ENCODE assay signal across 8 mouse cellular contexts in the genomic region with DNA sequence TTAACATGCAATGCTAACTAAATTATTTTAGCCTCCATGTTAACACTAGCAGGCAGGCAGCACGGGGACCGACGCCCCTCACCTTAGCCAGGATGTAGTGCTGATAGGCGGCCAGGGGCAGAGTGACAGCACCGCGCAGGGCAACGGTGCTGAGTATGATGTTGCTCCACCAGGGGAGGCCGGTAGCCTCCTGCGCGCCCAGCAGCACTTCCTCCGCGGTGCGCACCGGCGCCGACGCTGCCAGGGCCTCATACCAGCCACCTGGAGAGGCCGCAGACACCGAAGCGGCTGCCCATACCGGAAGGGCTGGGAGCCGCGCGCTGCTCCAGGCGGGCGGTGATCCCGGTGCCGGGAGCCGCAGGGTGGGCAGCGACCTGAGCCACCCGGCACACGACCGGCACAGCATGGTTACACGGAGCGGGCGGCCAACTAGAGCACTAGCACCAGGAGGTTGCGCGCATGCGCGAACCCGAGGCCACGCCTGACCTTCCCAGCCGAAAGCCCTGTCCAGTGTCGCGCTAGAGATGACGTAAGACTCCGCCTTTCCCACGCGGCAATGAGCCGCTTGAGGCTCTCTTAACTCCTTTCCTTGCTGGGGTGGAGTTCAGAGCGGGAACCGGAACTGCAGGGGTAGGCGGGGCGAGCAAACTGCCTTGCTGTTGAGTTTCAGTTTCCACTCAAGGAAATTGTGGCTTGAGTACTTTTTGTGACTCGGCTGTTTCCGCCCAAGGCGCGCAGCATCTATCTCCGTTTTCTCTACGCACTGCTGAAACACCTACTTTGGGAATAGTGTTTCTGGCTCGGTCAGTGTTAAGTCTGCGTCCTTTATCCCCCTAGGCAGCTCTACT. TPM values are rescaled to one million over a fixed set of nuclear protein-coding genes. Genes with fewer than 3 reads are reported as not detected.
DNase-seq lines count a peak whose midpoint lies in the region; ATAC-seq and TF ChIP-seq lines count a peak whose summit lies in the region.

TSS of gene Cox18 (minus strand) at position 468 of the 848 bp plus-strand sequence.

- H3K4me1 ChIP-seq in E14TG2a.4 (replicated peaks; ENCODE audit: low read depth, low read length), result peaks cover 53% of the 10 kb centered on the region
- H3K4me1 ChIP-seq in forebrain, embryonic 12.5 days, result peaks cover 8% of the 10 kb centered on the region
- H3K4me1 ChIP-seq in heart, postnatal 0 days (ENCODE audit: control insufficient read depth, insufficient read depth), result peaks cover 7% of the 10 kb centered on the region
- peaks cover 9% of the 10 kb centered on the region for H3K4me1 ChIP-seq in liver, embryonic 16.5 days (ENCODE audit: control insufficient read depth, low read depth, low read length)
- H3K4me1 ChIP-seq in neural tube, embryonic 13.5 days (replicated peaks), result peaks cover 11% of the 10 kb centered on the region
- peaks cover 5% of the 10 kb centered on the region; the same call in 1 of the 2 replicates for H3K4me1 ChIP-seq in testis, adult 2 months (ENCODE audit: control insufficient read depth, insufficient read depth, low read length)

- H3K4me2 ChIP-seq in forebrain, embryonic 12.5 days, result peak within 1 kb of the TSS; percentile 65
- peak within 1 kb of the TSS; percentile 78 for H3K4me2 ChIP-seq in heart, postnatal 0 days (ENCODE audit: low read depth, low read length)
- H3K4me2 ChIP-seq in liver, embryonic 16.5 days (ENCODE audit: low read depth, low read length), result peak within 1 kb of the TSS; percentile 93
- H3K4me2 ChIP-seq in neural tube, embryonic 13.5 days, result peak within 1 kb of the TSS; percentile 81

- peak within 1 kb of the TSS; percentile 85 for H3K27ac ChIP-seq in forebrain, embryonic 12.5 days
- peak within 1 kb of the TSS; percentile 96 for H3K27ac ChIP-seq in heart, postnatal 0 days (ENCODE audit: low read depth)
- peak within 1 kb of the TSS; percentile 99 for H3K27ac ChIP-seq in liver, embryonic 16.5 days (ENCODE audit: low read length)
- H3K27ac ChIP-seq in neural tube, embryonic 13.5 days (replicated peaks), result peak within 1 kb of the TSS; percentile 90
- H3K27ac ChIP-seq in testis, adult 2 months (ENCODE audit: control insufficient read depth, insufficient read depth, low read depth, low read length), result peak within 1 kb of the TSS; percentile 93

- TF ChIP-seq POLR2A in testis, adult 2 months (IDR thresholded peaks at IDR 0.05; ENCODE audit: control insufficient read depth, low read depth, low read length), result peak; percentile 98

- peak; percentile 98 for ATAC-seq in forebrain, embryonic 12.5 days (ENCODE audit: low FRiP score)
- ATAC-seq in heart, postnatal 0 days (ENCODE audit: insufficient read depth, low read depth), result peak; percentile 97
- ATAC-seq in liver, embryonic 16.5 days (ENCODE audit: low read depth), result peak; percentile 96
- peak; percentile 98 for ATAC-seq in neural tube, embryonic 13.5 days (ENCODE audit: low read depth)

- peak; percentile 20; the same call in 1 of the 2 replicates for TF ChIP-seq EP300 in heart, postnatal 0 days (IDR thresholded peaks at IDR 0.05; ENCODE audit: low read depth)

- TF ChIP-seq CTCF in E14TG2a.4 (conservative IDR thresholded peaks at IDR 0.05; ENCODE audit: low read length), result no peak
- no peak; the same call in 1 of the 2 replicates for TF ChIP-seq CTCF in heart, postnatal 0 days (IDR thresholded peaks at IDR 0.05; ENCODE audit: low read depth)
- no peak for TF ChIP-seq CTCF in testis, adult 2 months (IDR thresholded peaks at IDR 0.05; ENCODE audit: control insufficient read depth, insufficient read depth, insufficient replicate concordance, low read depth, low read length)

- H3K27me3 ChIP-seq in E14TG2a.4 (ENCODE audit: insufficient read depth, low read length), result no peaks in the 10 kb centered on the region
- no peaks in the 10 kb centered on the region for H3K27me3 ChIP-seq in forebrain, embryonic 12.5 days
- no peaks in the 10 kb centered on the region for H3K27me3 ChIP-seq in heart, postnatal 0 days (ENCODE audit: control insufficient read depth, insufficient read depth, low read length)
- no peaks in the 10 kb centered on the region for H3K27me3 ChIP-seq in liver, embryonic 16.5 days (ENCODE audit: control insufficient read depth, insufficient read depth, low read depth, low read length)
- H3K27me3 ChIP-seq in neural tube, embryonic 13.5 days, result no peaks in the 10 kb centered on the region
- no peaks in the 10 kb centered on the region for H3K27me3 ChIP-seq in testis, adult 2 months (ENCODE audit: control insufficient read depth, insufficient read depth, low read length)

- peak; percentile 99 for DNase-seq in c-Kit-positive CD71-positive TER-119-positive erythroid progenitor cells, embryonic 14.5 days (ENCODE audit: low spot score)
- DNase-seq in heart, postnatal 0 days (ENCODE audit: low spot score), result peak; percentile 97
- peak; percentile 99 for DNase-seq in kidney, postnatal 4 days

- H3K36me3 ChIP-seq in E14TG2a.4 (ENCODE audit: insufficient read depth, low read length), result peaks cover 55% of the 10 kb centered on the region
- peaks cover 33% of the 10 kb centered on the region for H3K36me3 ChIP-seq in forebrain, embryonic 12.5 days (replicated peaks)
- peaks cover 41% of the 10 kb centered on the region for H3K36me3 ChIP-seq in heart, postnatal 0 days (replicated peaks; ENCODE audit: control insufficient read depth, insufficient read depth, low read length)
- H3K36me3 ChIP-seq in liver, embryonic 16.5 days (ENCODE audit: control insufficient read depth, insufficient read depth), result peaks cover 11% of the 10 kb centered on the region
- peaks cover 43% of the 10 kb centered on the region for H3K36me3 ChIP-seq in neural tube, embryonic 13.5 days
- H3K36me3 ChIP-seq in testis, adult 2 months (ENCODE audit: control insufficient read depth, insufficient read depth, low read length), result peaks cover 1% of the 10 kb centered on the region; the same call in 1 of the 2 replicates

- H3K4me3 ChIP-seq in E14TG2a.4 (replicated peaks; ENCODE audit: low read length), result peak within 1 kb of the TSS; percentile 95
- peak within 1 kb of the TSS; percentile 78 for H3K4me3 ChIP-seq in forebrain, embryonic 12.5 days (replicated peaks)
- H3K4me3 ChIP-seq in heart, postnatal 0 days (ENCODE audit: low read depth, low read length), result peak within 1 kb of the TSS; percentile 91
- H3K4me3 ChIP-seq in liver, embryonic 16.5 days (ENCODE audit: low read depth, low read length), result peak within 1 kb of the TSS; percentile 88
- H3K4me3 ChIP-seq in neural tube, embryonic 13.5 days, result peak within 1 kb of the TSS; percentile 81
- peak within 1 kb of the TSS; percentile 96 for H3K4me3 ChIP-seq in testis, adult 2 months (ENCODE audit: control insufficient read depth, low read depth, low read length)

- WGBS in forebrain, embryonic 12.5 days, result under 1% methylated on average over 62 of the region's 62 CpGs
- WGBS in heart, postnatal 0 days, result under 1% methylated on average over 62 of the region's 62 CpGs
- under 1% methylated on average over 62 of the region's 62 CpGs for WGBS in liver, embryonic 16.5 days (ENCODE audit: insufficient replicate concordance)
- 1% methylated on average over 62 of the region's 62 CpGs for WGBS in neural tube, embryonic 13.5 days

- H3K9ac ChIP-seq in forebrain, embryonic 12.5 days, result peak within 1 kb of the TSS; percentile 82
- peak within 1 kb of the TSS; percentile 71 for H3K9ac ChIP-seq in heart, postnatal 0 days (replicated peaks; ENCODE audit: low read depth, low read length)
- H3K9ac ChIP-seq in liver, embryonic 16.5 days (ENCODE audit: low read depth, low read length), result peak within 1 kb of the TSS; percentile 81
- H3K9ac ChIP-seq in neural tube, embryonic 13.5 days, result peak within 1 kb of the TSS; percentile 88

- H3K9me3 ChIP-seq in E14TG2a.4 (ENCODE audit: low read length), result no peaks in the 10 kb centered on the region
- no peaks in the 10 kb centered on the region for H3K9me3 ChIP-seq in forebrain, embryonic 12.5 days
- H3K9me3 ChIP-seq in heart, postnatal 0 days (replicated peaks; ENCODE audit: control insufficient read depth, low read length), result no peaks in the 10 kb centered on the region
- H3K9me3 ChIP-seq in liver, embryonic 16.5 days (replicated peaks; ENCODE audit: control insufficient read depth, low read length), result no peaks in the 10 kb centered on the region
- no peaks in the 10 kb centered on the region for H3K9me3 ChIP-seq in neural tube, embryonic 13.5 days

RNA-seq across cellular contexts. Expression of gene Cox18, which starts in this region (rescaled TPM):
- 27.9 and 31.6 TPM in 2 replicates for polyA plus RNA-seq in forebrain, embryonic 12.5 days (2016; fragmentation: Nextera tagmentation; extraction: Ambion mirVana)
- total RNA-seq in heart, postnatal 0 days (2014; rRNA removed; ENCODE audit: low replicate concordance), result 32.0 and 47.6 TPM in 2 replicates
- 24.8 TPM in 2 replicates for polyA plus RNA-seq in heart, postnatal 0 days (2015; fragmentation: Nextera tagmentation; extraction: Ambion mirVana)
- 8.5 and 10.8 TPM in 2 replicates for polyA plus RNA-seq in liver, embryonic 16.5 days (2015; fragmentation: Nextera tagmentation; extraction: Ambion mirVana)
- 32.6 and 34.2 TPM in 2 replicates for polyA plus RNA-seq in neural tube, embryonic 13.5 days (2015; fragmentation: Nextera tagmentation; extraction: Ambion mirVana)
- polyA plus RNA-seq in testis, adult 2 months (2012; rRNA removed), result 15.3 and 16.3 TPM in 2 replicates

Comparison
In these comparisons a context has a peak if more than half of its experiments do, and no peak if none do; other contexts are left out.
1. Peak in every context shown above with its lines: DNase-seq, ATAC-seq, H3K4me3 ChIP-seq and H3K27ac ChIP-seq.